Mouse (Mus musculus) CH12.LX (cell line): Measurements from ENCODE around the gene Hnrnpa3. TPM values are rescaled to one million over a fixed set of nuclear protein-coding genes. Genes with fewer than 3 reads are reported as not detected.
A peak's percentile ranks its signal among the peaks of the same experiment; 100 is the strongest.

Experiments
- DNase-seq: peaks from one replicate; pipeline ENCODE4 v3.0.0-alpha.2; 2013; ENCODE audit errors: extremely low read depth
- H3K27ac ChIP-seq: 2 replicates; pipeline ENCODE4 v1.5.1; 2012; ENCODE audit warnings: low read depth, mild to moderate bottlenecking, control low read depth, moderate library complexity; ENCODE audit not compliant: insufficient read depth
- H3K27me3 ChIP-seq: replicated peaks from 2 replicates; pipeline ENCODE3; 2012; ENCODE audit warnings: inconsistent platforms
- H3K36me3 ChIP-seq, 2 experiments: replicated peaks in 1 of 2; 2 replicates each; pipeline versions ENCODE3 to v1.6.1; 2012; ENCODE audit warnings: inconsistent platforms in 1 of 2, low read length in 1 of 2, mild to moderate bottlenecking in 1 of 2, mixed read lengths in 1 of 2, moderate library complexity in 1 of 2; ENCODE audit not compliant: control insufficient read depth in 1 of 2, insufficient read depth in 1 of 2
- H3K4me1 ChIP-seq, 2 experiments: 2 replicates each; pipeline ENCODE4 v1.6.1; 2012; ENCODE audit warnings: inconsistent platforms in 1 of 2, moderate library complexity in 1 of 2; ENCODE audit not compliant: insufficient read depth in 2 of 2, control insufficient read depth in 1 of 2
- H3K4me2 ChIP-seq: 2 replicates; pipeline ENCODE4 v1.6.1; 2012; ENCODE audit warnings: low read depth, mild to moderate bottlenecking, control low read depth; ENCODE audit not compliant: poor library complexity, insufficient read depth, severe bottlenecking
- H3K4me3 ChIP-seq, 3 experiments: fragments of 150-350 bp in 1 of 3; sonication (generic) in 1 of 3; replicated peaks in 1 of 3; 2 replicates each; pipeline versions ENCODE3 to v1.5.1; 2011 to 2012; ENCODE audit warnings: low read depth in 2 of 3, low read length in 2 of 3, mild to moderate bottlenecking in 2 of 3, moderate library complexity in 2 of 3, control low read depth in 1 of 3, improper control_type of control experiment in 1 of 3, inconsistent platforms in 1 of 3, mixed read lengths in 1 of 3; ENCODE audit not compliant: poor library complexity in 1 of 3
- H3K79me2 ChIP-seq: replicated peaks from 2 replicates; pipeline ENCODE4 v1.6.1; 2012; ENCODE audit warnings: mild to moderate bottlenecking, moderate library complexity; ENCODE audit not compliant: control insufficient read depth, poor library complexity, insufficient read depth, severe bottlenecking; ENCODE audit errors: extremely low read depth
- H3K9ac ChIP-seq: 2 replicates; pipeline ENCODE4 v1.6.1; 2012; ENCODE audit warnings: low read depth, mild to moderate bottlenecking, control low read depth, moderate library complexity; ENCODE audit not compliant: insufficient read depth
- H3K9me3 ChIP-seq: replicated peaks from 2 replicates; pipeline ENCODE3; 2012; ENCODE audit warnings: low read length, inconsistent platforms, mixed read lengths
- CHD1 ChIP-seq: IDR thresholded peaks from 2 replicates; pipeline ENCODE4 v1.6.1; 2012; ENCODE audit warnings: low read depth, low read length, improper control_type of control experiment, inconsistent platforms
- CTCF ChIP-seq, 2 experiments: IDR thresholded peaks in 1 of 2; conservative IDR thresholded peaks in 1 of 2; 2 replicates each; pipeline ENCODE4 v1.5.1; 2011 to 2012; ENCODE audit warnings: low read depth in 2 of 2, low read length in 2 of 2, improper control_type of control experiment in 1 of 2, inconsistent platforms in 1 of 2, mild to moderate bottlenecking in 1 of 2, moderate library complexity in 1 of 2
- ELF1 ChIP-seq: IDR thresholded peaks from 2 replicates; pipeline ENCODE4 v1.6.1; 2014; ENCODE audit warnings: low read depth, mild to moderate bottlenecking, inconsistent platforms, low read length, improper control_type of control experiment
- EP300 ChIP-seq: IDR thresholded peaks from 2 replicates; pipeline ENCODE4 v1.6.1; 2011; ENCODE audit warnings: low read length, improper control_type of control experiment
- IRF4 ChIP-seq: IDR thresholded peaks from 2 replicates; pipeline ENCODE4 v1.6.1; 2014; ENCODE audit warnings: low read depth, mild to moderate bottlenecking, inconsistent platforms, low read length, improper control_type of control experiment
- MAX ChIP-seq: IDR thresholded peaks from 2 replicates; pipeline ENCODE4 v1.6.1; 2011; ENCODE audit warnings: low read length, improper control_type of control experiment
- MEF2A ChIP-seq: IDR thresholded peaks from 2 replicates; pipeline ENCODE4 v1.6.1; 2014; ENCODE audit warnings: low read depth, mild to moderate bottlenecking, inconsistent platforms, low read length, improper control_type of control experiment, borderline replicate concordance
- MXI1 ChIP-seq: IDR thresholded peaks from 2 replicates; pipeline ENCODE4 v1.6.1; 2011; ENCODE audit warnings: mild to moderate bottlenecking, low read depth, low read length, improper control_type of control experiment
- NELFE ChIP-seq: IDR thresholded peaks from 2 replicates; pipeline ENCODE4 v1.6.1; 2011; ENCODE audit warnings: low read depth, low read length, improper control_type of control experiment
- NRF1 ChIP-seq: IDR thresholded peaks from 2 replicates; pipeline ENCODE4 v1.6.1; 2014; ENCODE audit warnings: low read depth, mild to moderate bottlenecking, inconsistent platforms, low read length, improper control_type of control experiment, moderate library complexity
- PAX5 ChIP-seq: IDR thresholded peaks from 2 replicates; pipeline ENCODE4 v1.6.1; 2012; ENCODE audit warnings: low read length, inconsistent platforms, mixed read lengths
- POLR2AphosphoS2 ChIP-seq: IDR thresholded peaks from 2 replicates; pipeline ENCODE4 v1.6.1; 2011; ENCODE audit warnings: low read depth, low read length, improper control_type of control experiment
- RAD21 ChIP-seq: IDR thresholded peaks from 2 replicates; pipeline ENCODE4 v1.6.1; 2011; ENCODE audit warnings: low read depth, mild to moderate bottlenecking, low read length, improper control_type of control experiment, moderate library complexity
- RCOR1 ChIP-seq: conservative IDR thresholded peaks from 2 replicates; pipeline ENCODE4 v1.6.1; 2012; ENCODE audit warnings: low read depth, mild to moderate bottlenecking, inconsistent platforms, low read length, improper control_type of control experiment
- SIN3A ChIP-seq: IDR thresholded peaks from 2 replicates; pipeline ENCODE4 v1.6.1; 2012; ENCODE audit warnings: low read length, improper control_type of control experiment, inconsistent platforms
- SMC3 ChIP-seq: IDR thresholded peaks from 2 replicates; pipeline ENCODE4 v1.6.1; 2011; ENCODE audit warnings: low read depth, low read length, improper control_type of control experiment
- TBP ChIP-seq: conservative IDR thresholded peaks from 2 replicates; pipeline ENCODE4 v1.6.1; 2011; ENCODE audit warnings: low read depth, low read length, improper control_type of control experiment
- UBTF ChIP-seq: IDR thresholded peaks from 2 replicates; pipeline ENCODE4 v1.6.1; 2012; ENCODE audit warnings: low read depth, mild to moderate bottlenecking, inconsistent platforms, low read length, improper control_type of control experiment, moderate library complexity
- USF1 ChIP-seq: IDR thresholded peaks from 2 replicates; pipeline ENCODE4 v1.6.1; 2014; ENCODE audit warnings: low read depth, mild to moderate bottlenecking, inconsistent platforms, low read length, improper control_type of control experiment
- USF2 ChIP-seq: conservative IDR thresholded peaks from 2 replicates; pipeline ENCODE4 v1.6.1; 2011; ENCODE audit warnings: low read depth, low read length, improper control_type of control experiment
- ZKSCAN1 ChIP-seq: IDR thresholded peaks from 2 replicates; pipeline ENCODE4 v1.6.1; 2012; ENCODE audit warnings: low read depth, inconsistent platforms, low read length, improper control_type of control experiment, borderline replicate concordance
- ZMIZ1 ChIP-seq: IDR thresholded peaks from 2 replicates; pipeline ENCODE4 v1.6.1; 2012; ENCODE audit warnings: low read depth, mild to moderate bottlenecking, inconsistent platforms, low read length, improper control_type of control experiment
- ZNF384 ChIP-seq: IDR thresholded peaks from 2 replicates; pipeline ENCODE4 v1.6.1; 2012; ENCODE audit warnings: low read depth, low read length, improper control_type of control experiment, inconsistent platforms
- dilution Hi-C: fragments of 300-500 bp; cut with MboI; formaldehyde crosslinking; loops from 2 replicates; pipeline ENCODE4 v1.14.3; 2020; ENCODE audit warnings: low sequenced_read_pairs; ENCODE audit not compliant: extremely low pct_unique_long_range_greater_than_20kb, extremely low pct_ligation_motif_present
- in situ Hi-C: fragments of 300-500 bp; cut with MboI; formaldehyde crosslinking; loops from 3 replicates; pipeline ENCODE4 v1.14.3; 2019; ENCODE audit warnings: low sequenced_read_pairs, low pct_ligation_motif_present, low pct_unique_long_range_greater_than_20kb, mixed read lengths
- polyA plus RNA-seq: library from polyadenylated mRNA; unstranded; fragments of >175 nt; gene quantifications from 2 replicates; pipeline ENCODE4 v1.2.1, GENCODE M21; 2012; ENCODE audit warnings: low read depth; ENCODE audit not compliant: insufficient read length
- total RNA-seq, 2 experiments: library from RNA; depleted of rRNA; stranded (reverse); fragments of 300-350 nt in 1 of 2; fragments of >200 nt in 1 of 2; gene quantifications; 2 replicates each; pipeline ENCODE4 v1.2.3; 2012 to 2014

The Hnrnpa3 gene
- total and polyA plus RNA-seq, 3 experiments, result 83.1 to 373 (median 229) TPM

DNA sequence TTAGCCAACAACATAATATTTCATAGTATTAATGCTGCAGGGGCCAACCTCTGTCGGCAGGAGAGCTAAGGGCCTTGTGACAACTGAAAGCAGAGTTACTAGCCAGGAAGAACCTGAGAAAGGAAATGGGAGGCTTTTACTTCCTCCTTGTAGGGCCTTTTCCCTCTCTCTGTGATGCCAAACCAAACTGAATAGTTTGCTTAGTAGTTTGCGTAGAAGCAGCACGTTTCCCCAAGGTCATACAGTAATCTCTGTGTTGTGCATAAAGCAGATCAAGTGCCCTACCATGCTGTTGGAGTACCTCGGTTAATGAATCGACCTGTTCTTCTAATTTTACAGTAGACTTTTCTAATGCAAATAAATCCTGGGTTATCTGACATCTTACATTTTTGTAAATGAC, 47.4 kb downstream of the Hnrnpa3 start (continued):
- no peak for TF ChIP-seq SMC3
- TF ChIP-seq EP300, result 0 out of 2 replicates have a peak, but pooled peaks have one; percentile 35
- peak; percentile 59; the same call in 1 of the 2 replicates for TF ChIP-seq ELF1

DNA sequence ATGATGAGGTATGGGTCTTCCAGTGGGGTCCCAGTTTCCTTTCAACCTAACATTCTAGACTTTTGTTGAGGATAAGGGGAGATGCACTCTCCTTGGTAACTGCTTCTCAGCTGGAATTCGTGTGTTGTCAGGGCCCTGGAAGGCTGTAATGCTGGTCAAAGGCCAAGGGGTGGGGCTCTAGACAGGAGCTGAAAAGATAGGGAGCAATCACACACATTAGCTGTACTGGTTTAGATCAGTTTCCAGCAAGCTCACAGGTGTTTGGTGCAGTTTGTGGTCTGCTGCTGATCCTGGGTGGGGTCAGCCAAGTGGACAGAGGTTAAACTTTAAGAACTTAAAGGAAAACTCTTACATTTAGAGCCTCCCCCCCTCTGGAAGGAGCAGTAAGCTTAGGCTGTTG, 48.4 kb downstream of the Hnrnpa3 start:
- in situ Hi-C loops, result loop anchor here (10.0 kb wide), 1 partner anchor 57 kb away; no protein-coding TSS in a partner anchor
- Histone ChIP-seq H3K79me2 (peaks cover 13% of the 10 kb centered on the region), H3K9ac (no peak overlapping the region), H3K27ac (no peak overlapping the region), H3K36me3 (peaks cover 0 to 9% of the 10 kb centered on the region in 2 experiments), H3K4me3 (no peak overlapping the region), H3K9me3 (peaks cover 8% of the 10 kb centered on the region), H3K4me1 (peaks cover 0 to 25% of the 10 kb centered on the region in 2 experiments; a peak in 3 of 4 replicates), H3K27me3 (no peaks in the 10 kb centered on the region), H3K4me2 (no peak overlapping the region)
- no peak for DNase-seq
- TF ChIP-seq UBTF (no peak), SMC3 (0 out of 2 replicates have a peak, but pooled peaks have one; percentile 11), RAD21 (peak; percentile 2; the same call in 1 of the 2 replicates), MAX (no peak)
- dilution Hi-C loops, result no loop called here

DNA sequence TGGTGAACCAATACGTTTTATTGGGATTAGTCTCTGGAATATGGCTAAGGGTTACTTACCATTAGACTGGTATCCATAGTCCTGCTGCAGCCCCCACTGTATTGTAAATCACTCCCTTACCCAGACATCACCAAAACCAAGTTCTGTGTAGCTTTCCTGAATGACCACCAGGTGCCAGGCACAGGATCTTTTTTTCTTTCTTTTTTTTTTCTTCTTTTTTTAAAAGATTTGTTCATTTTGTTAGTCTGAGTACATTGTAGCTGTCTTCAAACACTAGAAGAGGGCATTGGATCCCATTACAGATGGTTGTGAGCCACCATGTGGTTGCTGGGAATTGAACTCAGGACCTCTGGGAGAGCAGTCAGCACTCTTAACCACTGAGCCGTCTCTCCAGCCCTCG, 54.0 kb downstream of the Hnrnpa3 start:
- H3K27me3 ChIP-seq, result no peaks in the 10 kb centered on the region
- TF ChIP-seq CTCF (conservative IDR thresholded peaks at IDR 0.05 in 1 of 2, IDR thresholded peaks at IDR 0.05 in 1 of 2; ENCODE audit: low read depth in 2 of 2, low read length in 2 of 2), result peak in 1 of 2 experiments; percentile 7; a peak in 1 of 4 replicates
- no peak for TF ChIP-seq ELF1
- no peak for TF ChIP-seq TBP
- TF ChIP-seq NRF1, result no peak
- TF ChIP-seq EP300, result no peak
- TF ChIP-seq NELFE, result no peak
- peak; percentile 58 for TF ChIP-seq ZNF384
- TF ChIP-seq SMC3, result peak; percentile 1; the same call in 1 of the 2 replicates
- TF ChIP-seq, all 38 proteins: peak for 3
- Histone ChIP-seq H3K36me3 (peaks cover 0 to 8% of the 10 kb centered on the region in 2 experiments), H3K9me3 (peaks cover 8% of the 10 kb centered on the region), H3K27ac (no peak overlapping the region), H3K4me3 (no peak overlapping the region), H3K4me2 (no peak overlapping the region), H3K4me1 (peaks cover 0 to 16% of the 10 kb centered on the region in 2 experiments; a peak in 1 of 4 replicates), H3K79me2 (no peaks in the 10 kb centered on the region), H3K9ac (no peak overlapping the region)
- in situ Hi-C loops (no loop called here), dilution Hi-C loops (no loop called here)
- DNase-seq, result no peak

DNA sequence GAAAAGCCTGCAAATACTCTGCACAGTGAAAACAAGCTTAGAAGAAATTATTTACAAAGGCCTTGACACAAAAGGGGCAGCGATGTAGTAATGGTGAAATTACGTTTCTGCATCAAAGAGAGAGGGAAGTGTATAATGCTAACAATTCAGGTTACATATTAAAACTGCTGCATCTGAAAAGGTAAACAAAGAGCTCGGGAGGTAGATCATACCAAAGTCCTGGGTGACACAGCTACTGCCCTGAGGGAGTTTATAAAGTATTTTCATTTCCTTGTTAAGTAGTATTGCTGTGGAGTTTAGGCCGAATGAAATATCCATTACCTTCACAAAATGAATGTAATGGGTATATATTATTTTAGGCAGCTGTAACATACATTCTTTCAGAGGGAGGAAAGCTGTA, 55.7 kb downstream of the Hnrnpa3 start:
- no peak overlapping the region for H3K9ac ChIP-seq
- dilution Hi-C loops, result no loop called here
- H3K27ac ChIP-seq, result no peak overlapping the region
- peaks cover 2 to 14% of the 10 kb centered on the region in 2 experiments; a peak in 3 of 4 replicates for H3K4me1 ChIP-seq
- no peak overlapping the region for H3K4me3 ChIP-seq
- TF ChIP-seq USF1 (no peak), MAX (no peak), ZMIZ1 (no peak), RCOR1 (no peak), RAD21 (no peak), POLR2AphosphoS2 (no peak), IRF4 (no peak), NRF1 (no peak), SIN3A (no peak), MXI1 (no peak), SMC3 (no peak), ZKSCAN1 (no peak), UBTF (no peak), MEF2A (no peak), USF2 (no peak), ELF1 (no peak), PAX5 (no peak), CTCF (conservative IDR thresholded peaks at IDR 0.05 in 1 of 2, IDR thresholded peaks at IDR 0.05 in 1 of 2; ENCODE audit: low read depth in 2 of 2, low read length in 2 of 2) (no peak), CHD1 (no peak)
- no peaks in the 10 kb centered on the region for H3K27me3 ChIP-seq
- DNase-seq, result no peak
- H3K36me3 ChIP-seq, result no peaks in the 10 kb centered on the region
- H3K9me3 ChIP-seq, result no peaks in the 10 kb centered on the region
- no peaks in the 10 kb centered on the region for H3K79me2 ChIP-seq
- H3K4me2 ChIP-seq, result no peak overlapping the region
- in situ Hi-C loops, result no loop called here
